Mouse (Mus musculus): ENCODE measurements around the gene Iqsec3. TPM values are rescaled to one million over a fixed set of nuclear protein-coding genes. Genes with fewer than 3 reads are reported as not detected.

Iqsec3 gene
- polyA plus RNA-seq (2015; fragmentation: Nextera tagmentation; extraction: Ambion mirVana) = 0.01 TPM in 1 of 2 replicates, not detected in the other

- peak; percentile 82 for DNase-seq (ENCODE audit: low spot score)
These were observed at the start of gene Iqsec3 for GRCm38 (mm10) chr6:121473093-121473821. Iqsec3 (minus strand) TSS chr6:121473678.

- no peak for DNase-seq (ENCODE audit: low spot score)
These were observed 48.7 kb upstream of the Iqsec3 start for GRCm38 (mm10) chr6:121522106-121522705.

GRCm38 (mm10) chr6:121521030-121521429, 47.6 kb upstream of the Iqsec3 start:
- DNase-seq (ENCODE audit: low spot score) = no peak

- DNase-seq (ENCODE audit: low spot score) = no peak
These were observed 46.4 kb upstream of the Iqsec3 start for GRCm38 (mm10) chr6:121519896-121520295.

- DNase-seq (ENCODE audit: low spot score) = no peak
These were observed 45.9 kb upstream of the Iqsec3 start for GRCm38 (mm10) chr6:121519266-121519810.

- DNase-seq (ENCODE audit: low spot score) = no peak
These were observed 44.2 kb upstream of the Iqsec3 start for GRCm38 (mm10) chr6:121517726-121518125.

- no peak for DNase-seq (ENCODE audit: low spot score)
These were observed 36.9 kb upstream of the Iqsec3 start for GRCm38 (mm10) chr6:121510381-121510780.

GRCm38 (mm10) chr6:121509871-121510270, 36.4 kb upstream of the Iqsec3 start:
- no peak for DNase-seq (ENCODE audit: low spot score)

- DNase-seq (ENCODE audit: low spot score) = no peak
These were observed 34.8 kb upstream of the Iqsec3 start for GRCm38 (mm10) chr6:121508266-121508665.

- no peak for DNase-seq (ENCODE audit: low spot score)
These were observed 27.7 kb upstream of the Iqsec3 start for GRCm38 (mm10) chr6:121501044-121501638.

- DNase-seq (ENCODE audit: low spot score) = no peak
These were observed 26.4 kb upstream of the Iqsec3 start for GRCm38 (mm10) chr6:121499856-121500255.

GRCm38 (mm10) chr6:121498819-121499535, 25.5 kb upstream of the Iqsec3 start:
- DNase-seq (ENCODE audit: low spot score) = no peak

- no peak for DNase-seq (ENCODE audit: low spot score)
These were observed 22.1 kb upstream of the Iqsec3 start for GRCm38 (mm10) chr6:121495606-121496005.

- no peak for DNase-seq (ENCODE audit: low spot score)
These were observed 21.5 kb upstream of the Iqsec3 start for GRCm38 (mm10) chr6:121495026-121495425.

- DNase-seq (ENCODE audit: low spot score) = no peak
These were observed 20.8 kb upstream of the Iqsec3 start for GRCm38 (mm10) chr6:121494319-121494718.

GRCm38 (mm10) chr6:121491339-121491738, 17.9 kb upstream of the Iqsec3 start:
- no peak for DNase-seq (ENCODE audit: low spot score)

- no peak for DNase-seq (ENCODE audit: low spot score)
These were observed 1.2 kb downstream of the Iqsec3 start for GRCm38 (mm10) chr6:121472273-121472672.

- DNase-seq (ENCODE audit: low spot score) = no peak
These were observed 5.2 kb downstream of the Iqsec3 start for GRCm38 (mm10) chr6:121468235-121468634.

- DNase-seq (ENCODE audit: low spot score) = no peak
These were observed 10.7 kb downstream of the Iqsec3 start for GRCm38 (mm10) chr6:121462628-121463340.

GRCm38 (mm10) chr6:121457381-121457780, 16.1 kb downstream of the Iqsec3 start:
- no peak for DNase-seq (ENCODE audit: low spot score)

- no peak for DNase-seq (ENCODE audit: low spot score)
These were observed 16.8 kb downstream of the Iqsec3 start for GRCm38 (mm10) chr6:121456651-121457050.

Measured in thymus, postnatal 0 days (tissue).